Mouse (Mus musculus) megakaryocyte-erythroid progenitor cell, adult 5 weeks (primary cell): Measurements from ENCODE around the gene Irgq. TPM values are rescaled to one million over a fixed set of nuclear protein-coding genes. Genes with fewer than 3 reads are reported as not detected.

Source experiments
- polyA plus RNA-seq: library from polyadenylated mRNA; stranded (reverse); fragments of >175 nt; gene quantifications from 2 replicates; pipeline ENCODE4 v1.2.3, GENCODE M21; 2012

Irgq gene
- polyA plus RNA-seq, result 7.8 and 9.6 TPM in 2 replicates

DNA sequence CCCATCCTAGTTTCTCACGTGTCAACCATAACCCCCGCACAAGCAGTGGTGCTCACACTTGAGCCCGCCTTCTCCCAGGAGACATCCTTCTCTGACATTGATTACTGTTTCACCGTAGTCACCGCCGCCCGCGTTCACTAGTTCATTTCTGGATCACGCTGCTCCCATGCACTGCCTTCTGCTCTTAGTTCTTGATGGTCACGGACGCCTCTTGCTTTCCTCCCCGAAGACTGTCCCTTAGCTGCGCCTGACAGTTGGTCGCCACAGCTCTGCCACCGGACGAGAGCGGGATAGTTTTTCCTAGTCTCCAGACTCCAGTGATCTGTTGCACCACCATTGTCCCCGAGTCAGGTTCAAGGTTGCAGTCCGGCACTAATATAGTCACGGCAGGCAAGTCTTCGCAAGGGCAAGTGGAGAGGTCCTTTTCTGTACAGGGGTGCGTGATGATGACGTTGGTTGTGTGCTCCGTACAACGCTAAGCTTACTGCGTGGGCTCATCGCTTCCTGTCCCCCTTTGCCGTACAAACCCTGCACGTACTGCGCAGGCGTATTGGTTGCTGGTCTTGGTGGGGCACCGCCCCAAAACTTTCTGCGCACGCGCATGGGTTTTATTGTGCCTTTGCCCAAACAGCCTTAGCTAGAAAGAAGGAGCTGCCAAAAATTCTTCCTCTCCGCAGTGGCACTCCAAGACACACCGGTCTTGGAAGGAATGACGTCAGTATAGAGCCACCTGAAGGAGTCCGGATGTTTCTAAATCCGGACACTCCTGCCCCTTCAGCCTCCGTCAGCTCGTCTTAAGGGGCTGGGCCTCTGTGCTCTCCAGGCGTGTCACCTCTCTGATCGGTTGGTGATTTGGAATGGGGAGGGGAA lies at the start of gene Irgq:
Irgq (plus strand) TSS at position 628 of the 870 bp plus-strand sequence.

DNA sequence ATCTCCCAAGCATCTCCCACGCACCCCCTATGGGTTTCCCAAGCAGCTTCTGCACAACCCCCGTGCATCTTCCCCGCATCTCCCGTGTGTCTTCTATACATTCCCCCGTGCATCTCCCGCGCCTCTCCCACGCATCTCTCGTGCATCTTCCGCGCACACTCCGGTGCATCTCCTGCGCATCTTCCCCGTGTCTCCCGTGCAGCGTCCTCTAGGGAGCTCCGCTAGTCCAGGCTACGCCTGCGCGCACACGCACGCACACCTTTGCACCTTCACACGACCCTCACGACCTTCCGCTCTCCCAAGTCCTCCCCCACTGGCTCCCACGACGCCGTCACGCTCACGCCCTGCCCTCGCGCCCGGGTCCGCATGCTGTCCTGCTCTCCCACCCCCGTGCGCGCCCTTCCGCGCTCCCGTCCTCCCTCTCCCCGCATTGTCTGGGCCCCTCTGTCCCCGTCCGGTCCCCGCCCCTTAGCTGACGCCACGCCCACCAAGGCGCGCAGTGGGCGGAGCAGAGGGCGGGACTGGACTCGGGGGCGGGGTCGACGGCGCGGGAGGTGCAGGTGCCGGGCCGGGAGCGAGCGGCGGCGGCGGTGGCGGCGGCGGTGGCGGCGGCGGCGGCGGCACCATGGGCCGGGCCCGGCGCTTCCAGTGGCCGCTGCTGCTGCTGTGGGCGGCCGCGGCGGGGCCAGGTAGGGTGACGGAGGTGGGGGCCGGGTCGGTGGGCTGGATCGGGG lies 48.8 kb upstream of the Irgq start, which contains the start of gene Cadm4:
Cadm4 (plus strand) TSS at position 550 of the 734 bp plus-strand sequence.

DNA sequence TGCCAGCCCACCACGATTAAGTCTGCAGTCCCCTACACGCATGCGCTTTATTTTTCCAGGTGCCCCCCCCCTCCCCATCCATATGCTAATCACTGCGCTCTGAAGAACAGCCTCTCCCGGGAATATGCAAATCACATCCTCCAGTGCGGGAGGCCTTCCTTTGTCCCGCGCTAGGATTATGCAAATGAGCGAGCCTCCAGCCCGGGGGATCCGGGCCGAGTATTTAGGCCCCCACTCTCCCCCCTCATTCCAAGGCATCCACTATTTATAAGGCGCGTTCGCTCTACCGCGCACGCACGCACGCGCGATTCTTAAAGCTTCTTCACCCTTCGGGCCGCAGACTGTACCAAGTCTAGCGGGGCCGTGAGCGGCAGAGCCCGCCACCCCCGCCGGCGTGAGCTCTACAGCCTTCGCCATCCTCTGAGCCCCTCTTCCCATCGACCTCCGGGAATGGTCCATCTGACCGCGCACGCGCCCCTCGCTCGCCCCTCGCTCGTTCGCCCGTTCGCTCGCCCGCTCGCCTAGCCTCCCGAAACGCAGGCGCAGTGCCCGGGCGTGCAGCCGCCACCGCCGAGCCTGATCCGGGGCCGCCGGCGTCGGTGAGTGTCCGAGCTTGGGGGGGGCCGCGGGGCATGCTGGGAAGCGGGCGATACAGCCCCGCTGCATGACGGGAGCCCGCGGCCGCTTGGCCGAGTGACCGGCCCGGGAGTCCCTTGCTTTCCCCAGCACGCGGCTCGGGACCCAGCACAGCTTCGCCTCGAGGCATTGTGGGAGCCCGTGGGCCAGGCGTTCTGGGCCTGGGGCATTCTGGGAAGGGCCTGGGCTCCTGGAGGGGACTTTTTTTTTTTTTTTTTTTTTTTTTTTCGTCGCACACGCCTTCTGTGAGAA lies 23.4 kb upstream of the Irgq start, which contains the start of gene Zfp428:
Zfp428 (plus strand) TSS at position 169 of the 888 bp plus-strand sequence.

DNA sequence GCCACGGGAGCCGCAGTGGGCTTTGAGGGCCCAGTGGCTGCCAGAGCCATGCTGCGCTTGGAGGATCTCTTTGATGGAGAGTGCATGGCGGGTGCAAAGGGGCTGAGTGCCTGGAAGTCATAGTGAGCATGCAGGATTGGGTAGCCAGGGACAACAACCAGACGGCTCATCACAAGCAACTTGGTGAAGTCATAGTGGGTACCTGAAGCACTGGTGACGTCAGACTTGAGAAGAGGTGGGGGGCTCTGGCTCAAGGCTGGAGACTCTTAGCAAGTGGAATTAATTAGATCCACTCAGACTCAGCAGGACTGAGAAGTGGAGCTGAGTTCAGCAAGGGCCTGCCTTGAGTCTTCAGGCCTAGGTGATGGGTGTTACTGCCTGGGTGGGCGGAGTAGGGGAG lies 18.1 kb upstream of the Irgq start, which contains the start of gene AC161166.1:
AC161166.1 (minus strand) TSS at position 101 of the 400 bp plus-strand sequence.

DNA sequence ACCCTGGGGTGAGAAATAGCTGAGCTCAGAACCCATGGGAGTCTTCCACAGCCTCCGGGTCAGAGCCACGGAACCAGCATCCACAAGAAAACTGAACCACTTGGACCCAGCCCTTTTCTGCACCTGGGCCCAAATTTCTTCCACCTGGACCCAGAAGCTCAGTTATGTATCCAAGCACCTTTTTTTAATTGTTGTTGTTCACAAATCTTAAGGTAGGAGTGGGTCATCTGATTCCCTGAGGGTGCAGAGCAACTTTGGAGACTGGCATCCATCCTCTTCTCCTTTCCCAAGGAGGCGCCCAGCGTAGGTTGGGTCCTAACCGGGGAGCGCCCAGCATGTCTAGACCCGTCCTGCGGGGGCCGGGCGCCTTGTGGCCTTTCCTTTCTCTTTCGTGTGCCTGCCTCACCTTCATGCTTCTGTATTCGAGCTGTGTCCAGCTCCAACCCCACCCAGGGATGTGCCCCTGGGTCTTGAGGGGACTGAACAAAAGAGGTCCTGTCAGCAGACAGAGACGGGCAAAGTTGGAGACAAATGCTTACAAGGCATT lies 15.7 kb downstream of the Irgq start, which contains the start of the genes Pinlyp and Xrcc1:
Pinlyp (minus strand) TSS at position 51 of the 547 bp plus-strand sequence.
Xrcc1 (plus strand) TSS at position 222 of the 547 bp plus-strand sequence.

DNA sequence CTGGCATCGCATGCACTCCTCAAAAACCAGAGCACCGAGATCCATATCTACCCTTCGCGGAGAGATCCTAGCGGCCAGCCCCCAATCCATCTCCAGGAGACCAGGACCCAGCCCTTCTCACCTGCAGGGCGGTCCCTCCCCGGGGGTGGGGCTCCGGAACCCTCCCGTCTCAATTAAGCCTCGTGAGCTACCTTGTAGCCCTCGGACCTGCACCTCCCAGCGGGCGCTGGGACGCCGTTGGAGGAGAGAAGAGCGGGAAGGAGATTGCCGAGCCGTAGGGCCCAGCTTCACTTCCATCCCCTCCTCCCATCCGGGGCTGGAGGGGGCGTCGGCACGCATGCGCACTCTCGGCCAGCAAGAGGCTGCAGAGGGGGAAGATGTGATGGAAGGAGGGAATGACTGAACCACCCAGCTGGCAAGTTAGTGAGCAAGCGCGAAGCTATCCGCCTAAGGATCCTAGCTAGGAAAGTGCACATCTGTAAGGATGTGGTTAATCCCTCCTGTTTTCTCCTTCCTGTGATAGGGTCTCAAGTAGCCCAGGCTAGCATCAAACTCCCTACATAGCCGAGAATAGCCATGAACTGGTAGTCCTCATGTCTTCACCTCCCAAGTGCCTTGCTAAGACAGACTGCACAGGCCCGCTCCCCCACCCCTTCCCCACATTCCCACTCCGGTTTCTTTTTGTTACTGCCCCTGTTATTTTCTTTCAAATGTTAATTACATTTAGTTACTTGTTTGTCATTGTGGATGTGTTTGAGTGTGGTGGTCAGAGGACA lies 57.0 kb downstream of the Irgq start, which contains the start of the genes Ethe1 and Zfp575:
Ethe1 (plus strand) TSS at position 214 of the 776 bp plus-strand sequence.
Zfp575 (minus strand) TSS at position 312 of the 776 bp plus-strand sequence.

Other genes with a start within 250 kb of the Irgq start
- 4.5 and 5.6 TPM in 2 replicates for gene Zfp61, start 229.5 kb upstream of the Irgq start, polyA plus RNA-seq
- 0.79 and 0.80 TPM in 2 replicates for gene Zfp94, start 214.0 kb upstream of the Irgq start, polyA plus RNA-seq
- 0.31 TPM in 1 of 2 replicates, not detected in the other for gene Tescl, start 196.8 kb upstream of the Irgq start, polyA plus RNA-seq
- not detected in 2 replicates for gene Lypd5, start 181.5 kb upstream of the Irgq start, polyA plus RNA-seq
- gene Kcnn4, start 160.4 kb upstream of the Irgq start, polyA plus RNA-seq, result 116 and 139 TPM in 2 replicates
- gene Smg9, start 131.1 kb upstream of the Irgq start, polyA plus RNA-seq, result 121 and 122 TPM in 2 replicates
- 0.05 and 0.10 TPM in 2 replicates for gene Irgc1, start 78.4 kb upstream of the Irgq start, polyA plus RNA-seq
- 118 and 127 TPM in 2 replicates for gene Plaur, start 68.2 kb upstream of the Irgq start, polyA plus RNA-seq
- 0.17 and 0.33 TPM in 2 replicates for gene Cadm4, start 48.7 kb upstream of the Irgq start, polyA plus RNA-seq
- gene Zfp428, start 23.7 kb upstream of the Irgq start, polyA plus RNA-seq, result 34.0 and 41.2 TPM in 2 replicates
- not detected in 2 replicates for gene AC161166.1, start 18.2 kb upstream of the Irgq start, polyA plus RNA-seq
- not detected in 2 replicates for gene Pinlyp, start 15.4 kb downstream of the Irgq start, polyA plus RNA-seq
- gene Xrcc1, start 15.6 kb downstream of the Irgq start, polyA plus RNA-seq, result 169 and 206 TPM in 2 replicates
- gene Ethe1, start 56.9 kb downstream of the Irgq start, polyA plus RNA-seq, result 35.2 and 53.0 TPM in 2 replicates
- 2.6 and 3.0 TPM in 2 replicates for gene Zfp575, start 57.0 kb downstream of the Irgq start, polyA plus RNA-seq
- 35.9 and 44.5 TPM in 2 replicates for gene Phldb3, start 80.1 kb downstream of the Irgq start, polyA plus RNA-seq
- gene Lypd3, start 105.9 kb downstream of the Irgq start, polyA plus RNA-seq, result 0.16 and 0.37 TPM in 2 replicates
- gene Tex101, start 146.0 kb downstream of the Irgq start, polyA plus RNA-seq, result not detected in 2 replicates
- not detected in 2 replicates for gene BC049730, start 178.6 kb downstream of the Irgq start, polyA plus RNA-seq
- not detected in 2 replicates for gene Gm4763, start 196.2 kb downstream of the Irgq start, polyA plus RNA-seq
- gene Cd177, start 229.6 kb downstream of the Irgq start, polyA plus RNA-seq, result 52.7 and 64.3 TPM in 2 replicates
- 0.59 TPM in 1 of 2 replicates, not detected in the other for gene Ceacam10, start 246.5 kb downstream of the Irgq start, polyA plus RNA-seq